Mouse (Mus musculus): ENCODE results near the gene Dpy19l2. TPM values are rescaled to one million over a fixed set of nuclear protein-coding genes. Genes with fewer than 3 reads are reported as not detected.
"Not testable (repeated sequence)": the region's sequence is repeated elsewhere in the genome, so short reads cannot be mapped to it uniquely, and the experiment has no call there.

Dpy19l2 gene
- not detected in 2 replicates for polyA plus RNA-seq (2015; fragmentation: Nextera tagmentation; extraction: Ambion mirVana)

GRCm38 (mm10) chr9:24695700-24696404 lies at the start of gene Dpy19l2:
Gene Dpy19l2, minus strand, starts transcription at chr9:24696293.
- under 1% methylated on average over 45 of the region's 45 CpGs for WGBS
- Histone ChIP-seq H3K36me3 (no peaks in the 10 kb centered on the region), H3K27ac (no peak within 1 kb of the TSS), H3K4me1 (peaks cover 12% of the 10 kb centered on the region), H3K9ac (peak within 1 kb of the TSS; percentile 26; the same call in 1 of the 2 replicates), H3K9me3 (replicated peaks) (no peaks in the 10 kb centered on the region), H3K27me3 (peaks cover 35% of the 10 kb centered on the region), H3K4me3 (replicated peaks) (peak within 1 kb of the TSS; percentile 45), H3K4me2 (peak within 1 kb of the TSS; percentile 91)
- peak; percentile 86 for ATAC-seq (replicated peaks; ENCODE audit: low FRiP score)

GRCm38 (mm10) chr9:24744958-24745357 lies 48.9 kb upstream of the Dpy19l2 start:
- no peak overlapping the region for H3K4me3 ChIP-seq (replicated peaks)
- WGBS, result 90% methylated on average over 5 of the region's 5 CpGs
- no peaks in the 10 kb centered on the region for H3K36me3 ChIP-seq
- ATAC-seq (replicated peaks; ENCODE audit: low FRiP score), result no peak
- H3K4me1 ChIP-seq, result no peaks in the 10 kb centered on the region
- H3K27me3 ChIP-seq, result no peaks in the 10 kb centered on the region
- no peaks in the 10 kb centered on the region for H3K9me3 ChIP-seq (replicated peaks)
- no peak overlapping the region for H3K27ac ChIP-seq
- H3K9ac ChIP-seq, result no peak overlapping the region
- no peak overlapping the region for H3K4me2 ChIP-seq

- H3K36me3 ChIP-seq, result no peaks in the 10 kb centered on the region
- ATAC-seq (replicated peaks; ENCODE audit: low FRiP score), result no peak
- H3K4me3 ChIP-seq (replicated peaks), result no peak overlapping the region
- H3K9ac ChIP-seq, result no peak overlapping the region
- no peaks in the 10 kb centered on the region for H3K9me3 ChIP-seq (replicated peaks)
- no peak overlapping the region for H3K27ac ChIP-seq
- H3K4me1 ChIP-seq, result peaks cover 4% of the 10 kb centered on the region
- peaks cover 13% of the 10 kb centered on the region for H3K27me3 ChIP-seq
- H3K4me2 ChIP-seq, result no peak overlapping the region
Observed at GRCm38 (mm10) chr9:24701246-24701645, 5.2 kb upstream of the Dpy19l2 start.

- H3K4me3 ChIP-seq (replicated peaks), result peak overlapping the region; percentile 45
- H3K27ac ChIP-seq, result no peak overlapping the region
- H3K36me3 ChIP-seq, result no peaks in the 10 kb centered on the region
- peaks cover 12% of the 10 kb centered on the region for H3K4me1 ChIP-seq
- H3K27me3 ChIP-seq, result peaks cover 35% of the 10 kb centered on the region
- 12% methylated on average over 9 of the region's 9 CpGs for WGBS
- ATAC-seq (replicated peaks; ENCODE audit: low FRiP score), result peak; percentile 9
- H3K9ac ChIP-seq, result no peak overlapping the region
- no peaks in the 10 kb centered on the region for H3K9me3 ChIP-seq (replicated peaks)
- H3K4me2 ChIP-seq, result peak overlapping the region; percentile 91
Observed at GRCm38 (mm10) chr9:24696405-24696778, 299 bp upstream of the Dpy19l2 start.

- WGBS, result 84% methylated on average over 2 of the region's 2 CpGs
- not testable (repeated sequence) for H3K9me3 ChIP-seq (replicated peaks); H3K27ac ChIP-seq
Observed at GRCm38 (mm10) chr9:24637341-24637740, 58.8 kb downstream of the Dpy19l2 start.

GRCm38 (mm10) chr9:24624896-24625295 lies 71.2 kb downstream of the Dpy19l2 start, which contains the start of gene Cypt4:
Gene Cypt4, plus strand, starts transcription at chr9:24625196.
- H3K4me3 ChIP-seq (replicated peaks), result no peak within 1 kb of the TSS
- H3K36me3 ChIP-seq, result no peaks in the 10 kb centered on the region
- no peaks in the 10 kb centered on the region for H3K4me1 ChIP-seq
- WGBS, result 95% methylated on average over 5 of the region's 5 CpGs
- H3K27me3 ChIP-seq, result no peaks in the 10 kb centered on the region
- H3K27ac ChIP-seq, result no peak within 1 kb of the TSS
- H3K9ac ChIP-seq, result no peak within 1 kb of the TSS
- no peak within 1 kb of the TSS for H3K4me2 ChIP-seq
- no peak for ATAC-seq (replicated peaks; ENCODE audit: low FRiP score)
- H3K9me3 ChIP-seq (replicated peaks), result no peaks in the 10 kb centered on the region

More at GRCm38 (mm10) chr9:24637341-24637740, 58.8 kb downstream of the Dpy19l2 start:
- not testable (repeated sequence) for H3K4me2 ChIP-seq; H3K9ac ChIP-seq; H3K4me1 ChIP-seq; ATAC-seq (replicated peaks; ENCODE audit: low FRiP score); H3K4me3 ChIP-seq (replicated peaks); H3K36me3 ChIP-seq; H3K27me3 ChIP-seq

GRCm38 (mm10) chr9:24538159-24538558 lies 157.9 kb downstream of the Dpy19l2 start:
- H3K4me3 ChIP-seq (replicated peaks), result no peak overlapping the region
- no peak overlapping the region for H3K4me2 ChIP-seq
- no peaks in the 10 kb centered on the region for H3K27me3 ChIP-seq
- WGBS, result 42% methylated on average over 2 of the region's 2 CpGs
- H3K9me3 ChIP-seq (replicated peaks), result no peaks in the 10 kb centered on the region
- no peaks in the 10 kb centered on the region for H3K36me3 ChIP-seq
- H3K27ac ChIP-seq, result no peak overlapping the region
- H3K9ac ChIP-seq, result no peak overlapping the region
- H3K4me1 ChIP-seq, result no peaks in the 10 kb centered on the region
- ATAC-seq (replicated peaks; ENCODE audit: low FRiP score), result no peak

GRCm38 (mm10) chr9:24516575-24517139 lies 179.4 kb downstream of the Dpy19l2 start:
- no peaks in the 10 kb centered on the region for H3K9me3 ChIP-seq (replicated peaks)
- no peaks in the 10 kb centered on the region for H3K27me3 ChIP-seq
- no peak overlapping the region for H3K4me3 ChIP-seq (replicated peaks)
- ATAC-seq (replicated peaks; ENCODE audit: low FRiP score), result 0 out of 2 replicates have a peak, but pooled peaks have one; percentile 66
- 58% methylated on average over 10 of the region's 10 CpGs for WGBS
- H3K4me2 ChIP-seq, result no peak overlapping the region
- no peak overlapping the region for H3K9ac ChIP-seq
- H3K36me3 ChIP-seq, result no peaks in the 10 kb centered on the region
- no peaks in the 10 kb centered on the region for H3K4me1 ChIP-seq
- H3K27ac ChIP-seq, result no peak overlapping the region

- Histone ChIP-seq H3K36me3 (no peaks in the 10 kb centered on the region), H3K9me3 (replicated peaks) (no peaks in the 10 kb centered on the region), H3K4me2 (no peak overlapping the region), H3K4me3 (replicated peaks) (no peak overlapping the region), H3K27ac (no peak overlapping the region), H3K9ac (no peak overlapping the region), H3K4me1 (no peaks in the 10 kb centered on the region), H3K27me3 (no peaks in the 10 kb centered on the region)
- ATAC-seq (replicated peaks; ENCODE audit: low FRiP score), result no peak
- WGBS, result 61% methylated on average over 5 of the region's 5 CpGs
Observed at GRCm38 (mm10) chr9:24514078-24514469, 182.0 kb downstream of the Dpy19l2 start.

GRCm38 (mm10) chr9:24513290-24514077 lies 182.6 kb downstream of the Dpy19l2 start:
- H3K4me3 ChIP-seq (replicated peaks), result no peak overlapping the region
- H3K4me1 ChIP-seq, result no peaks in the 10 kb centered on the region
- H3K9ac ChIP-seq, result no peak overlapping the region
- H3K36me3 ChIP-seq, result no peaks in the 10 kb centered on the region
- no peaks in the 10 kb centered on the region for H3K9me3 ChIP-seq (replicated peaks)
- WGBS, result 73% methylated on average over 9 of the region's 9 CpGs
- no peak for ATAC-seq (replicated peaks; ENCODE audit: low FRiP score)
- H3K27me3 ChIP-seq, result no peaks in the 10 kb centered on the region
- no peak overlapping the region for H3K4me2 ChIP-seq
- H3K27ac ChIP-seq, result no peak overlapping the region

- no peak for ATAC-seq (replicated peaks; ENCODE audit: low FRiP score)
Observed at GRCm38 (mm10) chr9:24512121-24512539, 184.0 kb downstream of the Dpy19l2 start.

More at GRCm38 (mm10) chr9:24512121-24512539, 184.0 kb downstream of the Dpy19l2 start:
- no peak overlapping the region for H3K4me3 ChIP-seq (replicated peaks)
- no peaks in the 10 kb centered on the region for H3K27me3 ChIP-seq
- no peaks in the 10 kb centered on the region for H3K9me3 ChIP-seq (replicated peaks)
- no peaks in the 10 kb centered on the region for H3K4me1 ChIP-seq
- WGBS, result 86% methylated on average over 5 of the region's 5 CpGs
- no peak overlapping the region for H3K27ac ChIP-seq
- no peak overlapping the region for H3K9ac ChIP-seq
- no peaks in the 10 kb centered on the region for H3K36me3 ChIP-seq
- H3K4me2 ChIP-seq, result no peak overlapping the region
